Mouse (Mus musculus) A20 (cell line): Measurements from ENCODE around the gene Dnajc28.
A peak's percentile ranks its signal among the peaks of the same experiment; 100 is the strongest.
"Not testable (repeated sequence)": the region's sequence is repeated elsewhere in the genome, so short reads cannot be mapped to it uniquely, and the experiment has no call there.

Experiments
- DNase-seq: peaks from one replicate; pipeline ENCODE4 v3.0.0-alpha.2; 2011; ENCODE audit warnings: low read depth, low spot score

The Dnajc28 gene

GRCm38 (mm10) chr16:91618511-91619501 is at the start of gene Dnajc28:
Dnajc28 (minus strand) TSS chr16:91619026.
- DNase-seq: peak; percentile 69

GRCm38 (mm10) chr16:91663795-91664194 is 45.0 kb upstream of the Dnajc28 start:
- no peak for DNase-seq

GRCm38 (mm10) chr16:91662336-91662735 is 43.5 kb upstream of the Dnajc28 start:
- no peak for DNase-seq

- no peak for DNase-seq
Measured at GRCm38 (mm10) chr16:91661397-91661796, 42.6 kb upstream of the Dnajc28 start.

GRCm38 (mm10) chr16:91659798-91660197 is 41.0 kb upstream of the Dnajc28 start:
- no peak for DNase-seq

- no peak for DNase-seq
Measured at GRCm38 (mm10) chr16:91658471-91658870, 39.6 kb upstream of the Dnajc28 start.

GRCm38 (mm10) chr16:91657285-91657684 is 38.5 kb upstream of the Dnajc28 start:
- DNase-seq: no peak

- DNase-seq: no peak
Measured at GRCm38 (mm10) chr16:91655285-91655684, 36.5 kb upstream of the Dnajc28 start.

GRCm38 (mm10) chr16:91652191-91652590 is 33.4 kb upstream of the Dnajc28 start:
- no peak for DNase-seq

- DNase-seq: no peak
Measured at GRCm38 (mm10) chr16:91649781-91650180, 31.0 kb upstream of the Dnajc28 start.

- DNase-seq: no peak
Measured at GRCm38 (mm10) chr16:91649246-91649645, 30.4 kb upstream of the Dnajc28 start.

GRCm38 (mm10) chr16:91648220-91648550 is 29.4 kb upstream of the Dnajc28 start:
- DNase-seq: peak; percentile 86

GRCm38 (mm10) chr16:91647461-91648219 is 28.8 kb upstream of the Dnajc28 start, which contains the start of gene Son:
Son (plus strand) TSS chr16:91647506.
- peak; percentile 98 for DNase-seq

- DNase-seq: peak; percentile 95
Measured at GRCm38 (mm10) chr16:91646681-91647419, 28.0 kb upstream of the Dnajc28 start, which contains the start of gene Gart. Gart (minus strand) TSS chr16:91646952.

- DNase-seq: peak; percentile 89
Measured at GRCm38 (mm10) chr16:91645995-91646602, 27.3 kb upstream of the Dnajc28 start.

GRCm38 (mm10) chr16:91645420-91645819 is 26.6 kb upstream of the Dnajc28 start:
- DNase-seq: not testable (repeated sequence)

- peak; percentile 31 for DNase-seq
Measured at GRCm38 (mm10) chr16:91644901-91645300, 26.1 kb upstream of the Dnajc28 start.

GRCm38 (mm10) chr16:91640171-91640570 is 21.3 kb upstream of the Dnajc28 start:
- no peak for DNase-seq

GRCm38 (mm10) chr16:91639636-91640035 is 20.8 kb upstream of the Dnajc28 start:
- no peak for DNase-seq

- DNase-seq: no peak
Measured at GRCm38 (mm10) chr16:91639161-91639560, 20.3 kb upstream of the Dnajc28 start.

- DNase-seq: no peak
Measured at GRCm38 (mm10) chr16:91633641-91634040, 14.8 kb upstream of the Dnajc28 start.
